Mouse (Mus musculus) embryo, embryonic 10.5 days (tissue): ENCODE measurements around the gene Elfn2.

Source experiments
- DNase-seq: peaks from one replicate; pipeline ENCODE4 v3.0.0-alpha.2; 2015; ENCODE audit warnings: low spot score

Gene Elfn2

DNA sequence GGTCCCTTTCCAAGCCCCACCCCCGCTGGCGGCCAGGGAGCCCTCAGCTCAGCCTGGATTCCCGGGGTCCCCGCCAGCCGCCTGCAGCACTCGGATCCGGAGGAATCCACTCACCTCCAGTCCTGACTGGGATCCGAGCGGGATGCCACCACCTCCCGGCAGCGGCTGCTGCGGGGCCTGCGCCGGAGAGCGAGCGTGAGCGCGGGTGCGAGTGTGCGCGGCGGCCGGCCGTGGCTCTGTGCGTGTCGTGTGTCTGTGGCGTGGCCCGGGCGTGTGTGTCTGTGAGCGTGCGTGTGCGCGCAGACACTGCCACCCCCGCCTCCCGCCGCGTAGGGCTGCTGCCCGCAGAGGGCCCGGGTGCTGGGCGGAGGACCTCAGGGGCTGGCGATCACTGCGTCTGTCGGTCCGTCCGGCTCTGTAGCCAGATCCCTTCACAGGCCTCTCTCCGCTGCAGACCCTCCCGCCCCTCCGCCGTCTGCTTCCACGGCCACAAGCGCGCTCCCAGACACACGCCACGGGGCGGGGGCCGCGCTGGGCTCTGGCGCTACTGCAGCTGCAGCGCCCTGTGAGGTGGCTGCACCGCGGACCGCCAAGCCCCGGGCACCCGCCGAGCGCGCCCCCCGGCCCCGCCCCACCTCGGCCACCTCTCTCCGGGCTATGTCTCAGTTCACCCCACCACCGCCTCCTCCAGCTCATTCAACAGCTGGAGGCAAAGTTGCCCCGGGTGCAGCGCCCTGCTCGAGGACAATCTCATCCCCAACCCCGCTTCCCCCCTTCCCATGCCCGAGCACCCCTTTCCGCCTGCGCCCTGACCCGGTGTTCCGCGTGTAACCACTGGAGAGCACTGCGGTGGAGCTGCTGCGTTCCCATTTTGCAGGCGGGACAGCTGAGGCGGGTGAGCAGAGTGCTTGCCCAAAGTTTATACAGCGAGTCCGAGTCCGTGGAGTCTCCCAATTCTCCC, at the start of gene Elfn2:
TSS of gene Elfn2 (minus strand) at position 482 of the 961 bp plus-strand sequence.
- DNase-seq = peak; percentile 14

DNA sequence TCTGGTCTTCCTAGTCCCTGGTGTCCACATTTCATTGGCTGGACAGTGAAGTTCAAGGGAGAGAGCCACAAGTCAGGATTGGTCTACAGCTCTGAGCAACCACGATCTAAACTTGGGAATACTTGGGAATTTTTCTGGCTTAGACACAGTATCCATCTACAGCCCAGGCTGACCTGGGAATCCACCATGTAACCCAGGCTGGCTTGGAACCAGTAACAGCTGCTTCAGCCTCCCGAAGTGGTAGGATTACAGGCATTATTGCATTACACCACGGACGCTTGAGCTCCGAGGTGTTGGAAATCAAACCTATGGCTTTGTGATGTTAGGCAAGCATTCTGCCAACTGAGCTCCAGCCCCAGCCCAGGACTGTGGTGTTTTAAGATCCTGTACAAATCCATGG, 45.1 kb upstream of the Elfn2 start:
- no peak for DNase-seq

DNA sequence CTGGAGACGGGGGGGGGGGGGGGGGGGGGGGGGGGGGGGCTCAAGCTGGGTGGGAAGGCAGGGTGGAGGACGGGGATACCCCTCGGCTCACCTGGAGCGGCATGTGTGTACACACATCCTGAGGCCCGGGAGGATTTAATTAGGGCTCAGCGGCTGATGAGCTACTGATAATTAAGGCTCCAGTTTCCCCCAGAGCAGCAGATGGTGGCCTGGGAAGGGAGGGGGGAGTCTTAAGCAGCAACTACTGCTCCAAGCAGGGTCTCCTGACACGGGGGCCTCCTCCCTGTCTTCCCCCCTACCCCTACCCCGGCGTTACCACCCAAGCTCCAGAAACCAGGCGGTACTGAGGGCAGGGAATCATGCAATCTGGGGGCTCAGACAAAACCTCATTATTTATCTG, 44.6 kb upstream of the Elfn2 start:
- DNase-seq = no peak

DNA sequence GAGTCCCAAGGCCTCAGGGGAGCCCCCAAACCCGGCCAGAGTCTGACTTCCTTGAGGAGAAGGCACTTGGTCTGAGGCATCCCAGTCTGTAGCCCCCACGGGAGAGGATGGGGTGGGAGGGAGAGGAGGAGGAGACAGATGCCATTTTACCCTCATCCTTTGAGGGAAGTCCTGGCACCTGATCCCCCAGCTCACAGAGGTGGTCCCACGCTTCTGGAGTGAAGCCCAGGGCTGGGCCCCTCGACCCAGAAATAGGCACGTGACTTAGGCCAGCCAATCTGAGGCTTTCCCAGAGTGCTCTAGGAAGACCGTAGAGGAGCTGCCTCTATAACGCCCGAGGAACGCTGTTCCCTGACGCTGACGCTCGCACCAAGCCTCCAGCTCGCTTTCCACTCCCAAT, 42.5 kb upstream of the Elfn2 start:
- no peak for DNase-seq

DNA sequence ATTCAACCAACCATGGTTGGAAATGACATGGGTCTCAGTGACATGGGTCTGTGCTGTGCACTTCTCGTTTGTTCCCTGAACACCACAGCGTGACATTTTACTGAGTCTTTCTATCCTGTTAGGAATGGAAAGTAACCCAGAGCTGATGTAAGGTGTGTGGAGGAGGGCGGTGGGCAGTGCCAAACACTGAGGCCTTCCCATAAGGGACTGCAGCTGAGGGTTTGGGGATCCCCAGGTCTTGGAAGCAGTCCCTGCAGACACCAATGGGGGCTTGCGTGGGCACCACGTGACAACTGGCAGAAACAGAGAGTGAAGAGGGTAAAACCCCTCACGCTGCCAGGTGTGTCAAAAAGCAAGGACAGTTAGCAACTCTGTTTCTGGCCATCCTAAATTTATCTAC, 39.6 kb upstream of the Elfn2 start:
- DNase-seq = no peak

GRCm38 (mm10) chr15:78755966-78756725, 37.6 kb upstream of the Elfn2 start:
- DNase-seq = no peak

- DNase-seq = no peak
These were observed 36.7 kb upstream of the Elfn2 start for GRCm38 (mm10) chr15:78755226-78755625.

DNA sequence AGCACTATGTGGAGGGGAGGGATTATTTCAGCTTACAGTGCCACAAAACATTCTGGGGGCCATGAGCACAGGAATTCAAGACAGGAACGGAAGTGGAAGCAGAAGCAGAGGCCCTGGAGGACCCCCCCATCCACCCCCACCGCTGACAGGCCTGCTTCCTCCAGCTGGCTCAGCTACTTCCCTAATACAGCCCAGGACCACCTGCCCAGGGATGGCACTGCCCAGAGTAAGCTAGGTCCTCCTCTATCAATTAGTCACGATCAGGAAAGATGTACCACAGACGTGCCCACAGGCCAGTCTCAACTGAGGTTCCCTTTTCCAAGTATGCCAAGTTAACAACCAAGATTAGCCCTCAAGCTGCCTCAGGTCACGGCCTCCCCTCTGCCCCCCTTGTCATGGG, 35.6 kb upstream of the Elfn2 start:
- DNase-seq = no peak

DNA sequence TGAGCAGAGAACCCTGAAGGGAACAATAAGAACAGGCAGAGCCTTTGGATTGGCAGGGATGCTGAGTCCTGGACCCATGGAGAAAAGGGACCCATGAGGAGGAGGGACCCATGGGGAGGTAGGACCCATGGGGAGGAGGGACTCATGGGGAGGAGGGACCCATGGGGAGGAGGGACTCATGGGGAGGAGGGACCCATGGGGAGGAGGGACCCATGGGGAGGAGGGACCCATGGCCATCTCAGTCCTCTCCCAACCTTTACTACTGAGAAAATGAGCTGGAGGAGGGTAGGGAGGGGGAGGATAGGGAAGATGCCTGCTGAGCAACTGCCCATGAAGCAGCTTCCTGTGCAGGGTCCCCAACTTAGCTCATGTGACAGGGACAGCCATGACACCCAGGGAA, 34.4 kb upstream of the Elfn2 start:
- DNase-seq = no peak

DNA sequence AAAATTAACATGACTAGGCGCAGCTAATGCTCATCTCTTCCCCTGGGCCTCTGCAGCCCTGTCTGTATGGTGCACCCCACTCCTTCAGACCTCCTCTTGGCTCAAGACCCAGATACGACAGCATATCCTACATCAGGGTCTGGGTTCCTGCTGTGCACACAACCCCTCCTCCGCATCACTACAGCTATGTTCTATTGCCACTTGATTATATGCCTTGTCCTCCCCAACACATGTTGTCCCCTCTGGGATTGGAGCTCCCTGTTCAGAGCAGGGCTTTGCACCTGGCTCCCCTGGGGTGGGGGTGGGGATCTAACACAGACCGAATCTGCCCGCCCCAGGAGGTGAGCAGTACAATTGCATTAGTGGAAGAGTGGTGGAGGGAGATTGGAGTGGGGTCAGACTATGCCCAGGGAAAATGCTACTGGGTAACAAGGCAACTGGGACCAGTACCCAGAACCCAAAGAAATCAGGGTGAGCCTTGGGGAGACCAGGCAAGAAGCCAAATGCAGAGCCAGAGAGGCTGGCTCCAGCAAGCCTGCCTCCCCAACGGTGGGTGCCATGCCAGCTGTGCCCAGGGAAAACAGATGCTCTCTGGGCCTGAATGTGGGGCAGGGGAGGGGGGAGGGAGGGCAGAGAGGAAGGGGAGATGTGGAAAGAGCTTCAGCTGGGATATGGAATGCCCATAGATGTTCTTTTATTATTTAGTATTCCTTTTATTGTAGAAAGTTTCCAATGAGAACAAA, 32.2 kb upstream of the Elfn2 start:
- DNase-seq = no peak

DNA sequence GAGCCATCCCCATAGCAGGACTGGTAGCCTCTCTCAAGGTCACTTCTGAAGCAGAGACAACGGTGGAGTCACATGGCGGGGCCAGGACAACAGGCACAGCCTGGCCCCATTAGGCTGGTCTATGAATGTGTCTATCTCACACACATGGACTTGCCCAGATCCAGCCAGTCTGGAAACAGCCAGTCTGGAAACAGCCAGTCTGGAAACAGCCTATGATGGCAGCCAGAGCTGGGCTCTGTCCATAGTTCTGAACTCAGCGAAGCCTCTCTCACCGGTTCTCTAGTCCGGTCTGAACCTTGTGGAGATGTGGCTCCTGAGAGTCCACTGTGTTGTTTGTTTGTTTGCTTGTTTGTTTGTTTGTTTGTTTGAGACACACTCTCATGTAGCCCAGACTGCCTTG, 31.3 kb upstream of the Elfn2 start:
- DNase-seq = peak; percentile 66

GRCm38 (mm10) chr15:78744206-78744605, 25.6 kb upstream of the Elfn2 start:
- peak; percentile 91 for DNase-seq

DNA sequence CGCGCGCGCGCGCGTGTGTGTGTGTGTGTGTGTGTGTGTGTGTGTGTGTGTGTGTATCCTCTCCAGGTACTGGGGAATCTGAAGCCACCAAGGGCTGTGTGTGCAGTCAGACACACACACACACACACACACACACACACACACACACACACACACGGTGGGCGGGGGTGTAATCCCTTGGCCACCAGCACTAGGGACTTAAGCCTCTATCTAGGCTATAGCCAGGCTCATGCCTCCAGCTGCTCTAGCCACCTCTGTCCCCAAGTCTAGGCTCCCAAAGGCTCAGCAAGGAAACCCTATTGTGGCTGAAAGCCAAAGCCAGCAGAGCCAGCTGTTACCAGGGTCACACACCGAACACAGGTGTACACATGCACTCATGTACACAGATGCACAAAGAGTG, 24.3 kb upstream of the Elfn2 start:
- DNase-seq = no peak

DNA sequence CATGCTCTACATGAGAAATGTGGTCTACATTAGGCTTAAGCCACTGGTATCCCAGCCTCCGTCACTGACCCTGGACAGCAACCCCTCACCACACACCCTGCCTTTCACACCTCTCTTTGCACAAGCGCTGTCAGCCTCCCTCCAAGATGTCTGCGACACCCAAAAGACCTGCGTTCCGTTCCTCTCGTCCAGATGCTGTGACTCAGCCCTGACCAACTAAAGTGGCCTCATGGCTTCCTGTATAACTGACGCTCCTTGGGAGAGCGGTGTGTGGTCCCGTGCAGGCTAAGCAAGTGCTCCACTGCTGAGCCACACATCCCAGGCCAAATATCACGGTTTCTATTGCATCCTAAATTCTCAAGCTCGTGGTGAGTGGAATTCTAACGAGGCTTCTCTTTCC, 22.1 kb upstream of the Elfn2 start:
- DNase-seq = no peak

- no peak for DNase-seq
These were observed 18.6 kb upstream of the Elfn2 start for GRCm38 (mm10) chr15:78737146-78737545.

GRCm38 (mm10) chr15:78736681-78737100, 18.1 kb upstream of the Elfn2 start:
- DNase-seq = no peak

DNA sequence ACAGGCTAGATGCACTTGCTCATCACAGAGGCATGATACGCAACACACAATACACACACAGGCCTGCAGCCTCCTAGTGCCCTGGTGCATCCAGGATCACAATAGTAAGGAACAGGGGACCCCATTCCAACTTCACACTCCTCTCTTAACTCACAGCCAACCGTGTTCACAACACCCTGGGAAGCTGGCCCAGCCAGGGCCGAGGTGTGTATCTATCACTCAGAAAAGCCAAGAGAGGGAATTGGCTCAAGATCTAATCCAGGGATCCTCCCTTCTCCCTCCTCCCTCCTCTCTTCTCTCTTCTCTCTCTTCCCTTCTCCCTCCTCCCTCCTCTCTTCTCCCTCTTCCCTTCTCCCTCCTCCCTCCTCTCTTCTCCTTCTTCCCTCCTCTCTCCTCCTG, 17.6 kb upstream of the Elfn2 start:
- DNase-seq = no peak

- no peak for DNase-seq
These were observed 17.0 kb upstream of the Elfn2 start for GRCm38 (mm10) chr15:78735431-78736180.

GRCm38 (mm10) chr15:78731830-78732229, 13.3 kb upstream of the Elfn2 start:
- DNase-seq = no peak

DNA sequence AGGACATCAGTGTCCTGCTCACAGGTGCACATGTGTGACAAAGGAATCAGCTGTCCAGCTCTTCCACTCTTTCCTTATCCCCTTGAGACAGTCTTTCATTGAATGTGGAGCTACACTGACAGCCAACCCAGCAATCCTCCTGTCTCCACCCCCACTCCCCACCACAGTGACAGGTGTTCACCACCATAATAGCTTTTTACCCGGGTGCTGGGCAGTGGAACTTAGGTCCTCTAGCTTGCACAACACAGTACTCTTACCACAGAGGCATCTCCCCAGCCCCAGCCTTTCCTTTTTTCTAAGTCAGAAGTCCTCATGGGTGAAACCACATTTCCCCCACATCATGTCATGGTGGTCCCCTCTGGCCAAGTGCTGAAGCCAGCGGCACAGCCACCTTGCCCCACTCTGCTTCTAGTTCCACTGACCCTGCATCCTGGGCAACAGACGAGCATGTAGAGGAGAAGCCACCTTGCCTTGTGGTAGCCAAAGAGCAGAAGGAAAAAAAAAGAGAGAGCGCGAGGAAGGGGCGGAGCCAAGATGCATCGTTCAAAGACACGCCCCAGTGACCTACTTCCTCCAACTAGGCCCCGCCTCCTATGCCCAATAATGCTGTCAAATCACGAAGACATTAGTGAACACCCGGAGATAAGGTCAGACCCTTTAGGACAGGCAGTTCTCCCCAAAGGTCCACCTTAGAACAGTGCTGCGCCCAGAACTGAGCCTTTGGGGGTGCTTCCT, 11.9 kb upstream of the Elfn2 start:
- no peak for DNase-seq

DNA sequence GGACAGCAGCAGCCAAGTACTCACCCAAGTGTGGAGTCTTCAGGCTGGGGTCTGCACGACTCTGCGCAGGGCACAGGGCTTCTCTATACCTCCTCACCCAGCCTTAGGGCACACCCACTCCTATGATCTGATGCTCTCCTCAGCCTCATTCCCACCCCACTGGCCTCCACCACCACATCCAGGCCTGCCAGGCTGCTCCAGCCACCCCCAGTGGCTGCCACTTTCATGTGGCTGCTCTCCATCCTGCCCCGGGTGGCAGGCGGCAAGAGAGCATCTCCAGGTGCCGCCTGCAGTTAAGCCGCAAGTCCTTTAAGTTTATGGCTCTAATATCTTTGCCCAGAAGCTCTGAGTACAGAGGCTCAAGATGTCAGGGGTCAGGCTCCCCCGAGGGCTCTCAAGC, 8.1 kb upstream of the Elfn2 start:
- DNase-seq = no peak
